Mouse (Mus musculus) v-Abl transformed pro-B cells (cell line): ENCODE results near the gene Fabp6.

Experiments used
- in situ Hi-C, 2 experiments: fragments of 400-800 bp; cut with MboI; formaldehyde crosslinking; loops; one replicate each; pipeline ENCODE4 v1.15.1; 2025; ENCODE audit not compliant: unreplicated experiment in 2 of 2

The Fabp6 gene

GRCm38 (mm10) chr11:43604891-43605290 is 3.6 kb upstream of the Fabp6 start:
- in situ Hi-C loops = no loop called here

- in situ Hi-C loops = no loop called here
These were observed 2.9 kb upstream of the Fabp6 start for GRCm38 (mm10) chr11:43604207-43604606.

GRCm38 (mm10) chr11:43589530-43590072 is 11.7 kb downstream of the Fabp6 start:
- in situ Hi-C loops = loop anchor here (5.0 to 10.0 kb wide), 2 partner anchors 95 to 97 kb away; no protein-coding TSS in a partner anchor

- in situ Hi-C loops = loop anchor here (5.0 to 10.0 kb wide), 2 partner anchors 92 to 94 kb away; no protein-coding TSS in a partner anchor
These were observed 14.8 kb downstream of the Fabp6 start, which contains the start of gene 4933415A04Rik for GRCm38 (mm10) chr11:43586324-43587090. 4933415A04Rik (plus strand) TSS chr11:43587040.

- in situ Hi-C loops = loop anchor here (5.0 to 10.0 kb wide), 2 partner anchors 91 to 93 kb away; no protein-coding TSS in a partner anchor
These were observed 15.9 kb downstream of the Fabp6 start for GRCm38 (mm10) chr11:43585211-43586005.

- in situ Hi-C loops = no loop called here
These were observed 23.4 kb downstream of the Fabp6 start for GRCm38 (mm10) chr11:43577713-43578478.

GRCm38 (mm10) chr11:43575376-43576151 is 25.8 kb downstream of the Fabp6 start:
- in situ Hi-C loops = no loop called here

GRCm38 (mm10) chr11:43575061-43575375 is 26.3 kb downstream of the Fabp6 start:
- in situ Hi-C loops = no loop called here

- in situ Hi-C loops = no loop called here
These were observed 31.7 kb downstream of the Fabp6 start for GRCm38 (mm10) chr11:43569595-43569994.

- in situ Hi-C loops = no loop called here
These were observed 32.2 kb downstream of the Fabp6 start for GRCm38 (mm10) chr11:43569188-43569587.

- in situ Hi-C loops = no loop called here
These were observed 33.1 kb downstream of the Fabp6 start for GRCm38 (mm10) chr11:43568263-43568662.

GRCm38 (mm10) chr11:43566696-43567095 is 34.6 kb downstream of the Fabp6 start:
- in situ Hi-C loops = no loop called here

- in situ Hi-C loops = no loop called here
These were observed 35.5 kb downstream of the Fabp6 start for GRCm38 (mm10) chr11:43565852-43566251.

- in situ Hi-C loops = no loop called here
These were observed 35.9 kb downstream of the Fabp6 start for GRCm38 (mm10) chr11:43565414-43565813.

- in situ Hi-C loops = no loop called here
These were observed 37.6 kb downstream of the Fabp6 start for GRCm38 (mm10) chr11:43563654-43564244.

- in situ Hi-C loops = no loop called here
These were observed 41.6 kb downstream of the Fabp6 start for GRCm38 (mm10) chr11:43559515-43560292.

GRCm38 (mm10) chr11:43556538-43556937 is 44.8 kb downstream of the Fabp6 start:
- in situ Hi-C loops = no loop called here

GRCm38 (mm10) chr11:43552675-43553074 is 48.7 kb downstream of the Fabp6 start:
- in situ Hi-C loops = no loop called here

GRCm38 (mm10) chr11:43551756-43552155 is 49.6 kb downstream of the Fabp6 start:
- in situ Hi-C loops = no loop called here
